Mouse (Mus musculus): ENCODE data around the gene Gtf3a.
"Not testable (repeated sequence)": the region's sequence is repeated elsewhere in the genome, so short reads cannot be mapped to it uniquely, and the experiment has no call there.

The Gtf3a gene

DNA sequence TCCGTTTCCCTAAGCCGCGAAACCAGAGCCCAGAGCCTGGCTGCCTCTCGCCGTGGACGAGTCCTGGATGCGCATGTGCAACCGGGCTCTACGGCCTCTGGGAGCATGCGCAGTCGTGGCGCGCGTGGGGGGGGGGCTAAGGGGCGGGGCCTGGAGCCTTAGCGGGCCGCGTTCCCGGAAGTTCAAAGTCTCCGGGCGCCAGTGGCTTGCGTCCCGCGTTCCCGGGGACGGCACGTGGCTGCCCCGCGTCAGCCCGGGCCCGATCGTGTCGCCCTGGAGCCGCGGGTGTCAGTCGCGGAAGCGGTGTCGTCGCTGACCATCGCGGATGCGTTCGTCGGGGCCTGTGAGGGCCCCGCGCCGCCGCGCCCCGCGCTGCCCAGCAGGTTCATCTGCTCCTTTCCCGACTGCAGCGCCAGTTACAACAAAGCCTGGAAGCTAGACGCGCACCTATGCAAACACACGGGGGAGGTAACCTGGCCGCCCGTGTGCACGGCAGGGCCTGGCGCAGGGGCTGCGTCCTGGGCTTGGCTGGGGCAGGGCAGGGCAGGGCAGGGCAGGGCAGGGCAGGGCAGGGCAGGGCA, at the start of gene Gtf3a:
Gene Gtf3a, plus strand, starts transcription at position 150 of the 581 bp plus-strand sequence.
- peak; percentile 84 for DNase-seq (ENCODE audit: low read depth, low spot score)

DNA sequence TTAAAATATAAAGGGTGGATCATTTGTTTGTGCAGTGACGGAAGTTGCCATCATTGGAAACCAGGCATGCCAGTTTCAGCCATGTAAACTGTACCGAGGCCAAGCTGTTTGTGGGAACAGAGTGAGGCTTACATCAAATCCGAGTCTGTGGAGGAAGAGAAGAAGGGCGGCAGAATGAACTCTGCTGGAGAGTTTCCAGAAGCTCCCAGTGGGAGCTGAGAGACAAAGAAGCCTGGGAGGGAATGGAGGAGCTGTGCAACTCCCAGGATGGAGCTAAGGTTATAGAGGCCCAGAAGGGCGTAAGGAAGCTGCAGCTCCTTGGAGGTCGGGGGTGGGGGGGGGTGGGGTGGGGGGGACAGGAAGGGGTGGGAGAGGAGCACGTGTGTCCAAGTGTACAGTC, 48.1 kb upstream of the Gtf3a start:
- no peak for DNase-seq (ENCODE audit: low read depth, low spot score)

DNA sequence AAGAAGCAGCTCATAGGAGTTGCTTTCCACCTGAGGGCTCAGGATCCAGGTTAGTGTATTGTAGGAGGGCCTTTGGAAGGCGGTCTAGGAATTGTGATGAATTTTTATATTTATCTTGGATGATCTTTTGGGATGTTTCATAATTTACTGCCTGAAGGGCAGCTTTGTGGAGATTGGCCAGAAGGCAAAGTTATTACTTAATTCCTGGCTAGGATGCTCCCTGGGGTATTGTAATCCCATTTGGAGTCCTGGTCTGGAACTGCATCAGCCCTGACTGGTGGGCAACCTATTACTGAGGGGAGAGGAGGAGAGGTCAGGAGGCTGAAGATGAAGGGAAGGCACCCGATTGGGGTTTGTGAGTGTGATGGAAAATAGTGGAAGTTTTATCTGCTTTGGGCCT, 47.0 kb upstream of the Gtf3a start:
- no peak for DNase-seq (ENCODE audit: low read depth, low spot score)

DNA sequence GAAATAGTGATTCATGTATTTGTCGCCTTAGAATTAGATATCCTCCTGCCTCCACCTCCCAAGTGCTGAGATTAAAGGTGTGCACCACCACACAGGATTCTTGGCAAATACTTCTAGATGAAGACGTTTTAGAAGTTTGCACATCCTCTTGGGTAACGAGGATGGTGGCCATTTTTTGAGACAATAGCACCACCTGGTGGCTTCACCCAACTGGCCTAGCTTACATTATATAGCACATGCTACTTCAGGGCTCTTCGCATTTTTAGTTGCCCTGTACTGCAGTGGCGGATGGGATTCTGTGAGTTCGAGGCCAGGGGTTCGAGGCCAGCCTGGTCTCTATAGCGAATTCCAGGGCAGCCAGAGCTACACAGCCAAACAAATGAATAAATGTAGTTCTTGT, 44.1 kb upstream of the Gtf3a start:
- peak; percentile 66 for DNase-seq (ENCODE audit: low read depth, low spot score)

DNA sequence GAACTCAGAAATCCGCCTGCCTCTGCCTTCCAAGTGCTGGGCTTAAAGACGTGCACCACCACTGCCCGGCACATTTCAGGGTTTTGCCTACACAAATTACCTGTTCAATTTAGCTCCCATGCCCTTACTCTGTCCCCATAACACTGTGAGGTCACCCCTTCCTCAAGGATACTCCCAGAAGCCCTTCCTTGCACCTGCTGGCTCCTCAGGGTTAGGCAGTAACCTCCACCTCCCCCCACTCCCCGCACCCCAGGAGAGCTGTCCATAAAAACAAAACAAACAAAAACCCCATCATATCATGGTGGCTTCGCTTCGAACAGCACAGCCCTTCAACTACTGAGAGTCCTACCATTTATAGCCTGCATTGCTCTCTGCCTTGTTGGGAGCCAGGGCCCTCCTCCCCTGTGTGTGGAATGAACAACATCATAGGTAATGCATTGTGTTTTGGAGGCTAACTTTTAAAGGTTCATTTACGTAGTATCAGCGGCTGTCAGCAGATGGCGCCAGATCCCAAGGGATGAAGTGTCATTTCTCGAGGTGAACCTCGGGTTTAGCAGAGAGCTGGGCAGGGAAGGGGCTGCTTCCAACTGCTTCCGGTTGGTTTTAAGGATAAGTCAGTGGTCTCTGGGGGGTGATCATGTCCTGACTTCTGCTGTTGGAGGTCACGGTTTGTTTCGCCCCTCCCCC, 42.8 kb upstream of the Gtf3a start:
- DNase-seq (ENCODE audit: low read depth, low spot score), result peak; percentile 74

DNA sequence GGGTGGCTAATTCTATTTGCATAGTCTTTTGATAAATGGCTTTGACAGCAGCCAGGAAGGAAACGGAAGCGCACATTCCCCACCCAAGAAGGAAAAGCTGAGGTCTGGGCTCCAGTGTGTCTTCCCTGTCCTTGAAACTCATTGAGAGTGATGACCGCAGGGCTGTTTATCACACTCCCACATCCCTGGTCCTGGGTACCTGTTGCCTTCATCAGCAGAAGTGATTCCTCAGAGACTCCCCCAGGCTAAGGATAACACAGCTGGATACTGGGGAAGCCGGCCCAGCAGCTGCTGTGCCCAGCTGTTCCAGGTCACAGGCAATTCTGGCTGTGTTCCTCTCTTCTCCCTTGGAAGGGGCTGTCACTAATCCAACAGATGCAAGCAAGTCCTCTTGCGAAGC, 40.9 kb upstream of the Gtf3a start:
- no peak for DNase-seq (ENCODE audit: low read depth, low spot score)

DNA sequence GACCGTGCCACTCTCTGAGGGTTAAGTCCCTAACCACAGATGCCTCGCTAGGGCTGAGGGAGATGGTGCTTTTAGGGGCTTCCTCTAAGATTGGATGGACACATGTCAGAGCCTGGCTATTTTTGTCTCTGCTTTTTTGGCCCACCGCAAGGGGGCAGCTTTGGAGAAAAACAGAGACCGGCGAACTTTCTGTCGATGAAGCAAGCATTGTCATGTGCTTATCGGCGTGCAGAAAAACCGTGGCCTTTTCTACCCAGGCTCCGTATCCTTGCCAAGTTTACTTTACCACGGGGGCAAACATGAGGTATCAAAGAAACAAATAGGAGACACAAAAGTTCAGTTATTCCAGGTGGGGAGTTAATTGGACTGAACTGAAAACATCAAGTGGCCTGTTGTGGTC, 39.8 kb upstream of the Gtf3a start:
- DNase-seq (ENCODE audit: low read depth, low spot score), result no peak

DNA sequence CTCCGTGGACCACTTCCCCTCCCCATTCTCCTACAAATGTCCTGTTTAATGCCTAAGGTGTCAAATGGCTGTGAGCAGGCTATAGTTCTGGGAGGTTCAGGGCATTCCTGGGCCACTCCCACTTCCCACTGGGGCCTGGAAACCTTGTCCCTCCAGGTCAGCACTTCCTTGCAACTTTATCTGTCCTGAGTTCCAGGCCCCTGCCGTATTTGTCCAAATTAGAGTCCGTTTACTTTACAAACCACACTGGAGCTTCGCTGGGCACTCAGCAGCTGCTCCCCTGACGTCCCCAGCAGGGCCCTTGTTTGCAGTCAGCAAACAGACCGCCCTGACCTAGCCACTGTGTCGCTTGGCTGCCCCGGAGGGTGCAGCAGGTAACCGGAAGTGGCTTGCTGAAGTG, 36.3 kb upstream of the Gtf3a start:
- no peak for DNase-seq (ENCODE audit: low read depth, low spot score)

DNA sequence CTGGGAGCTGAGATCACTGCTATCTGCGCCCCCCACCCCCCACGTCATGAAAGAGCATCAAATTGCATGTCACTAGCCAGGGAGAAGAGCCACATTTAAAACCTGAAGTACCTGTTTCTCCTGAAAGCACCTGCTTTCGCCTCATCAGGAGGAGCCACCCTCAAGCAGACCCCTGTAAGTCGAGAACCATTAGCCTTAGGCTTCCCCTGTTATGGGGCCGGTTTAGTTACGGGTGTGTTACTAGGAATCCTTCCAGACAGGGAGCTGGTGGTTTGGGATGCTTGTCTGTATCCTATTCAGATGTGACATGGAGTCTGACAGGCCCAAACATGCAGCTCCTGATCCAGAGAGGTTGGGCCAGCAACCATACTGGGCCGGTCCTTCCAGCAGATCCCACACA, 35.1 kb upstream of the Gtf3a start:
- DNase-seq (ENCODE audit: low read depth, low spot score), result no peak

DNA sequence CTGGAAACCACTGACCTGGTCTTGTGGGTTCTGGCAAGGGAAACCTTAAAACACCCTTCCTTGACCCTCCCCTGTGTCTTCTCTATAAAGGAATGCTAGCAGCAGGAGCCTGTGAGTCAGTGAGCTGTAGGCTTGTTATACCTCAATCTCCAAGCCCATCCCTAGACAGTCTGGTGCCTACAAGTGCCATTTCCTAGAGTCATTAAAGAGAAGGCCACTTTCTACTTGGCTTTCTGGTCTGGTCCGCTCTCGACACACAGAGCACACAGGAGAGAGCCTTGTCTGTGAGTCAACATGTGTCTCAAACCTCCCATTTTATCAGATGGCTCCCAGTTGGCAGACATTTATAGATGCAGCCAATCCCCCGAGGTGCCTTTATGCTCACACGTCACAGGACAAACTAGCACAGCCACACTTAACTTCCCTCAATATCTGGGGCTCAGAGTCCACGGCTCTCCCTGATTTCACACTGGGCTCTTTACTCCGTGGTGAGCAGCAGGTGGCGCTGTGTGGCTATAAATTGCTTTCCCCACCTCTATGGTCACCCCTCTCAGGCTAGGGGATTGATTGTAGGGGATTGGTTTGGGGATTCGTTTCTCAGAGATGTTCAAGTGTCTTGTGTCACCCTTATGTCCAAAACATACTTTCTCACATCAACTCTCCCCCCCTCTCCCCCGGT, 34.2 kb upstream of the Gtf3a start:
- peak; percentile 53 for DNase-seq (ENCODE audit: low read depth, low spot score)

DNA sequence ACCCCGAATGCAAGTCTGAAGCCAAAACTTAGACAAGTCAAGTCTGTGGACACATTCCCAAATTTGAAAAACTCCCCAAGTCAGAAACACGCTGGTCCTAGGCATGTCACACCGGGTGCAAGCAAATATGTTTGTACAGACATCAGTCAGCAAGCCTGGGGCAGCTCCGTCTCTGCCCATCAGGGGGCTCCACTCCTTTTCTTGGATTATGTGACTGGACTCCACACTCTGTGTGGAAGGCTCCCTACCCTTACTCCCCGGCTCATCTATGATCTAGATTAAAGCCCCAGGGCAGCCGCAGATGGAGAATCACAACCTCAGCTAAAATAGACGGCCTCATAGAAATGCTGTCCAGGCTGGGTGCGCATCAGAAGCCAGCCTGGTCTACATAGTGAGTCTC, 32.2 kb upstream of the Gtf3a start:
- no peak for DNase-seq (ENCODE audit: low read depth, low spot score)

DNA sequence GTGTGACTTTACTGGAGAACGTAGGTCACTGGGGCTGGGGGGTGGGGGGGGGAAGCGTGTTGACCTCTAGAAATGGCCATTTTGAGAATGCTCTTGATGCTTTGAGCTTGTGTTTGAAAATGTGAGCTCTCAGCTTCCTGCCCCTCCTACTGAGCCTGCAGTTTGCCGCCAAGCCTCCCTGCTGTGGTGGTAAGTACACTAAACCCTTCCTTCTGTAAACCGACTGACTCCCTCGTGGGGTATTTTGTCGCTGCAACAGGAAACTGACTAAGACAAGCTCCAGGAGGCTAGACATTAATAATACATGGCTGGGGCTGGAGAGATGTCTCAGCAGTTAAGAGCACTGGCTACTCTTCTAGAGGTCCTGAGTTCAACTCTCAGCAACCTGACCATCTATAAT, 31.7 kb upstream of the Gtf3a start:
- no peak for DNase-seq (ENCODE audit: low read depth, low spot score)

DNA sequence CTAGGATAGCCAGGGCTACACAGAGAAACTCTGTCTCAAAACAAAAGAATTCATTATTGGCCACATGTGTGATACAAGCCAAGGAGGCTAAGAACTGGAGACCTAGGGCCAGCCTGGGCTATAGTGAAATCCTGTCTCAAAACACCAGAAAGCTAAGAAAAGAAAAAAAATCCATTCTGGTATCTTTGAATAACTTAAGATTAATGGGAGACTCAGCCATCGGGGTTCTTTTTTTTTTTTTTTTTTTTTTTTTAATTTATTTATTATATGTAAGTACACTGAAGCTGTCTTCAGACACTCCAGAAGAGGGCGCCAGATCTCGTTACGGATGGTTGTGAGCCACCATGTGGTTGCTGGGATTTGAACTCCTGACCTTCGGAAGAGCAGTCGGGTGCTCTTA, 31.1 kb upstream of the Gtf3a start:
- DNase-seq (ENCODE audit: low read depth, low spot score), result not testable (repeated sequence)

DNA sequence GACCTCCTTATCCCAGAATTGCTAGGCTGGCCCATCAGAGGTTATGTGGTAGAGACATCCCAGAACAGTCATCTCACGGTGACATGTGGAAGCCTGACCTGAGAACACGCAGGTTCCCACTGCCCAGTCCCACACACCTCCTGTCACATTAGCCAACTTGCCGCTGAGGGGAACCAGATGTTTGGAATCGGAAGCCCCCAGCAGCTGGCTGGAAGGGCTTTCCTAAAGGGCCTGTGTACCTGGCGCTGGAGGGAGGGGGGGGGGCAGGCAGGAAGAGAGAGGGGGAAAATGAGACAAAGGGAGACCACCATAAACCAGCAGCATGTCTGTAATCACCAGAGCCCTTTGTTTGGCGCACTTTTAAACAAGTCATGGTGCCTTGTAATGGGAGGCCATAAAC, 28.6 kb upstream of the Gtf3a start:
- DNase-seq (ENCODE audit: low read depth, low spot score), result no peak

DNA sequence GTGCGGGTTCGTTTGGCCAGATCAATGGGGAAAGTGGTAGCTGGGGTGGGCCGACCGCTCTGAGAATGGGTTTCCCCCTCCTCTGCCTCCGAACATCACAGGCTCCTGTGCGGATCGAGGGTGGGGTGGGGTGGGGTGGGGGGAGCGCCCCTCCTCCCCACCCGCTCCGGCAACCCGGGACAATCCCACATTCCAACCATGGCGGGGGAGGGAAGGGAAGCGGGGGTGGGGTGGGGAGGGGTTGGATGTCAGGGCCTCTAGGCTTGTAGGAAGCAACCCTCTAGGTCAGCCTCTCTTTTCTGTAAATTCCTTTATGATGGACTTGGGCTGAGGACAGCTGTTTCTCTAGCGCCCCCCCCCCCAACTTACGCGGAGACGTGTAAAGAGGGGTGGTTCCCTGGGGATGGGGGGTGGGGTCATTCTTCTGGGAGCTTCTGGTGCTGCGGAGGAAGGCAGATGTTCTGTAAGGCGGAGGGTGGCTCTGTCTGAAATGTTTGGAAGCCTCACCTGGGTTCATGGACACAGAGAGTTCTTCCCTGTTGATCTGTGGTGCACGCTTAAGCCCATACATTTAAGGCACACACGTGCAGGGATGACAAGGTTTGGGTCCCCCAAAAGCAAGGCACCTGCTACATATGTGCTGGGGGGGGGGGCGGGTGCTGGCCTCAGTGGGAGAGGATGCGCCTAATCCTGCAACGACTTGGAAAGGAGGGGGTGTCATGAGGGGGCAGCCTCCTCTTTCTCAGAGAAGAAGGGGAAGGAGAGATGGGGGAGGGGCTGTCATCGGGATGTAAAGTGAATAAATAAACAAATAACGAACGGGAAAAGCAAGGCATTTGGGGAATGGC, 27.9 kb upstream of the Gtf3a start:
- DNase-seq (ENCODE audit: low read depth, low spot score), result no peak

DNA sequence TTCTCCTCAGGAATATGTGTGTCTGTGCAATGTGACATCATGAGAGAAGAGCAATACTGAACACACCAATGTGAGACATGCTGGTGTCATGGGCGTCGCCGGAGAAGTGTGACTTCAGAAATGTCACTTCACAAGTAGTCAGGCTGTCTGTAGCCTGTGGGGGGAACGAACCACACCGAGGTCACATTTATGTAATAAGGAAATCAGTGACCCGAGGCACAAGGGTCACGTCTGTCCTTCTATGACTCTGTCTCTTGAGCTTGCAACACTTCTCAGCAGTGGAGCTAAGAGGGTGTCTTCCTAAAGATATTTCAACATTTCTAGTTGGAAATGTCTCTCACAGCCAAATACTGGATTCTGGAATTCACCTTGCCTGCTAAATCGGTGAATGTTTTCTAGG, 27.2 kb upstream of the Gtf3a start:
- no peak for DNase-seq (ENCODE audit: low read depth, low spot score)

DNA sequence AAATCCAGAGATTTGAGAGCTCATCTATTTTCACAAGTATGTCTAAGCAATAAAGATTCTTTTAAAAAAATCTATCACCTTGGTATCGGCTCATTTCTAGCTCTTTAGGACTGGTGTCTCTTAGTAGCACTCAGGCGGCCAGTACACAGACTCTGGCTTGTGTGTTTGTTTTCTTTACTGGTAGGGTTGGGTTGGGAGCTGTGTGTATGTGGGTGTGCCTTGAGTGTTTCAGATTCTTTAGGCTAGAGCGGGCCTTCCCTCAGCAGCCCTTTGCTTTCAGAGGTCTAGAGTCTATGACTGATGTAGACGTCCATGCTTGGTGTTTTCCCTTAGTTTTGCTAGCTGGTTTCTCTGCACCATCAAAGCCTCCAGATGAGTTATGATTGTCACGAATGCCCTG, 24.9 kb upstream of the Gtf3a start:
- no peak for DNase-seq (ENCODE audit: low read depth, low spot score)

DNA sequence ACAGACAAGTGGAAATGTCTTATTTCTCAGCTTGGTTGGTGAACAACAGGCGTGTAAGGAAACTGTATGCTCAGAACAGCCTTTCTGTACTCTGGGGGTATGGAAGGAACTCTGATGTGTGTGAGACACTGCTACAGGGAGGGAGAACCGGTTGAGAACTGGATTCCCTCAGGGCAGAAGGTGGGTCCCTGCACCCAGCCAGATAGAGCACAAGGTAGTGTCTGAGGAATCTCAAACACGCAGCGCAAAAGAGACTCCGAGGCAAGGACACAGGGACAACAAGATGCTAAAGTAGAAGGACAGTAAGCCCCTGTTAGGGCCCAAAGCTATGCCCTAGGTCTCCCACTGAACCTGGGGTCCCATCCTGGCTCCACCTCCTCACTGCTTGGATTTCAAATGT, 21.8 kb upstream of the Gtf3a start:
- DNase-seq (ENCODE audit: low read depth, low spot score), result no peak

DNA sequence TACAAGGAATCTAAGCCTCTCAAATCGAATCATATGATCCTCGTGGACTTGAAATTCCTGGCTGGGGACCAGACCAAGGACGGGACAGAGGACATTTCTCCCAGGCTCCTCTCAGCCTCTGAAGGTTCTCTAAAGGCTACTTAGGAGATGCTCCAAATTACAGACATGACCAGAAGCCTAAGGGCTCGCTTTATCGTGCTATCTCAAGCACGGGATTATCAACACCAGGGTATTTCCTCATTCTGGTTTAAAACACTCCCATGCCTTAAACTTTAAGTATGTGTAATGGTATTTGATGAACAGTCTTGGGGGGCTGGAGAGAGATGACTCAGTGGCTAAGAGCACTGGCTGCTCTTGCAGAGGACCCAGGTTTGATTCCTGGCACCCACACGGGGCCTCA, 17.0 kb upstream of the Gtf3a start:
- no peak for DNase-seq (ENCODE audit: low read depth, low spot score)

DNA sequence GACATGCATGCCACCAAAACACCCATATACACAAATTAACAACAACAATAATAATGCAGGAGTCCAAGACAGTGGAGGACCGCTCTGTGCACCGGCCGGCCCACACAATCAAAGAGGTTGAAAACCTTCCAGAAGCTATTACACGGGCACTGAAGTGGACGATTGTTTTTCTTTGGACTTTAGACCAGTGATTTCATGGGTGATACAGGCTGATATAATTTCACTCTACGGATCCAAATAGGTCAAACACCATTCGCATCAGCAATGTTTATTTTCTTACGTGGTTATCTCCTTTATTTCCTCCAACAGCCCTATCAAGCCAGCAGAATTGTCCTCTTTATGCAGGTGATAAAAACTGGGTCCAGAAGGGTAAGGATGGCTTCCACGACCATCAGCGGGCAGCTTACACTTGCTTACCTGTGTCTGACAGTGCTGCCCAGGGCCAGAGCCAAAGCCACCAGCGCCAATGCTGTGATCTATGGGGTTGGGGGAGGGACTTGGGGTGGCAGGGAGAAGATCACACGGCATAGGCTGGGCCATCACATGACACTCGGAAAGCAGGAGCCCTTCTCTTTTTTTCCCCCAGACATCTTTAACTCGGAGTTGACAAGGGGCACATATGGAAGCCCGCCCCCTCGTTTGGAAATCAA, 16.4 kb upstream of the Gtf3a start:
- DNase-seq (ENCODE audit: low read depth, low spot score), result no peak

DNA sequence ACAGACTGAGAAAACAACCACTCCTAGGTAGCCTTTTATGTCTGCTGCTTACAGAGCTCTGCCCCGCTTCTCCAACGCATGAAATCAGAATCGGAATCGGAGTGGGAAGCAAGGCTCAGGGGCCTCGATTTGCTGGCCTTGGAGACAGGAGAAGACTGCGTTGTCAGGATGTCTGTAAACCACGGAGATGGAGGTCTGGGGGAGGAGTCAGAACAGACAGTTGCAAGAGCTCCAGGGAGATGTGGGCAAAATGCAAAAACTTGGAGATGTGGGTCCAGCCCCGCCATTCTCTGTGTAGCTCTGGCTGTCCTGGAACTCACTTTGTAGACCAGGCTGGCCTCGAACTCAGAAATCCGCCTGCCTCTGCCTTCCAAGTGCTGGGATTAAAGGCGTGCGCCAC, 15.0 kb upstream of the Gtf3a start:
- no peak for DNase-seq (ENCODE audit: low read depth, low spot score)

All from embryo, embryonic 11.5 days (tissue).